Mouse (Mus musculus) layer of hippocampus, postnatal 10 days (tissue): ENCODE results near the gene Edn2. TPM values are rescaled to one million over a fixed set of nuclear protein-coding genes. Genes with fewer than 3 reads are reported as not detected.

Experiments
- DNase-seq, 2 experiments: peaks; one replicate each; pipeline ENCODE4 v3.0.0; 2021; ENCODE audit warnings: low spot score in 2 of 2
- total RNA-seq, 2 experiments: library from RNA; stranded (reverse); gene quantifications; 2 replicates each; pipeline ENCODE4 v1.2.3; 2021

Gene Edn2
- total RNA-seq, 2 experiments from 2014 or later = not detected

- DNase-seq = no peak
Measured at GRCm38 (mm10) chr4:120200551-120201266, 39.7 kb downstream of the Edn2 start.

- no peak for DNase-seq
Measured at GRCm38 (mm10) chr4:120204357-120204942, 43.4 kb downstream of the Edn2 start.

GRCm38 (mm10) chr4:120206471-120206891 is 45.5 kb downstream of the Edn2 start:
- DNase-seq = no peak

- no peak for DNase-seq
Measured at GRCm38 (mm10) chr4:120212080-120212479, 51.1 kb downstream of the Edn2 start.

GRCm38 (mm10) chr4:120212812-120213211 is 51.8 kb downstream of the Edn2 start:
- no peak for DNase-seq

GRCm38 (mm10) chr4:120215915-120216591 is 55.0 kb downstream of the Edn2 start:
- DNase-seq = peak; percentile 79 to 84

GRCm38 (mm10) chr4:120216883-120217282 is 55.9 kb downstream of the Edn2 start:
- DNase-seq = no peak

Other genes starting within 250 kb of the Edn2 start
- gene AL607142.1, start 96.2 kb upstream of the Edn2 start, total RNA-seq = not detected
- 10 to 100 TPM; 60.4 to 61.7 TPM for gene Foxo6, start 126.1 kb downstream of the Edn2 start, total RNA-seq
- 100 to 1,000 TPM; 110 to 118 TPM for gene Scmh1, start 244.1 kb downstream of the Edn2 start, total RNA-seq